Mouse (Mus musculus) testis, adult 2 months (tissue): Measurements from ENCODE around the gene Cfap61.

Experiments used
- CTCF ChIP-seq: fragments of 200-500 bp; IDR thresholded peaks from 2 replicates; pipeline ENCODE4 v1.5.1; 2012; ENCODE audit warnings: low read depth, mild to moderate bottlenecking, inconsistent platforms, low read length, moderate library complexity; ENCODE audit not compliant: control insufficient read depth, insufficient read depth, insufficient replicate concordance
- POLR2A ChIP-seq: fragments of 200-500 bp; IDR thresholded peaks from 2 replicates; pipeline ENCODE4 v1.6.1; 2012; ENCODE audit warnings: low read depth, mild to moderate bottlenecking, inconsistent platforms, low read length, moderate library complexity; ENCODE audit not compliant: control insufficient read depth

DNA sequence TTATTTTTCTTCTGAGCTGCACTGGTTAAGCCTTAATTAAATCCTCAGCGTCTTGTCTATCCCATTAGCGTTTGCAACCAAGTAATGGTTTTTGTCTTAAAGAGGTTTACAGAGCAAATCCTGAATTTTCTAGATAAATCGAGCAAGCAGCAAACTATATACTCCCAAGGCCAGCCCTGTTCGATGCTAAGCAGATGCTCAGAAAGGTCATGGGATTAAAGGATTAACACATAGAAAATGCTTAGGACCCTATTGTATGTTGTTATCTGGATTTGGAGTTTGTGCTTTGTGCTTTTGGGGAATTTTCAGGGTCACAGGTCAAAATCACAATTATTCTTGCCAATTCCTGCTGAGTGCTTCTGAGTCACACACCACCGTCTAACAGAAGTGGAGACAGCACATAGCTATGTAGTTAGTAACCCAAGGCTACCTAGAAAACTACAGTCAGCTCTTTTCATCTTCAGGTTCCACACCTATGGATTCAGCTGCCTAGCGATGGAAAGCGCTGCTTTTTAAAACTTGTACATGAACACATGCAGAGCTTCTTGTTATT, 13.9 kb downstream of the Cfap61 start:
- TF ChIP-seq CTCF (no peak), POLR2A (no peak)
